Mouse (Mus musculus) stomach, postnatal 0 days (tissue): ENCODE measurements at regions not wholly inside any gene's neighbourhood (a gene's known extent, or its start where the extent isn't known, plus 50 kb on each side); places are given as distances from the start of the nearest gene placed in this dataset.

Experiments used
- CTCF ChIP-seq: IDR thresholded peaks from 2 replicates; pipeline ENCODE4 v1.5.1; 2016; ENCODE audit warnings: antibody characterized with exemption, low read depth, mild to moderate bottlenecking, moderate library complexity
- EP300 ChIP-seq: optimal IDR thresholded peaks from 2 replicates; pipeline ENCODE3; 2016; ENCODE audit warnings: antibody characterized with exemption

DNA sequence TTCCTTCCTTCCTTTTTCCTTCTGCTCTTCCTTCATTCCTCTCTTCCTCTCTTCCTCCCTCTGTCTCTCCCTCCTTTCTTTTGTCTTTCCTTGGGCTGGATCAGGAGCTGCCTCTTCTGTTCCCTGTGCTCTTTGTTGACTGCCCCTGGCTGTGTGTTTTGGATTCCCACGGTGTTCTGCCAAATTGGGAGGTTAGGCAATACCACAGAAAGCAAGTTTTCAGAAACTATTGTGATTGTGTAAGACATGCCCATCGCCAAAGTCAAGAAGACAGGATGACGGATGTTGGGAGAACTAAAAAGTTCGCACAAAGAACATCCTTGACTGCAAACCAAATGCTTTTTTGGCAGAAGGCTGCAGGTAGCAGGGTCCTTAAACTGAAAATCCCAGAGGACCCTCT, 165.6 kb upstream of the Atp5g3 start:
- TF ChIP-seq CTCF, result no peak
- no peak for TF ChIP-seq EP300
